Mouse (Mus musculus) midbrain, embryonic 14.5 days (tissue): ENCODE data around the gene Olfml2b. TPM values are rescaled to one million over a fixed set of nuclear protein-coding genes. Genes with fewer than 3 reads are reported as not detected.

Experiments
- ATAC-seq: fragments of 200-750 bp; cut with Nextera tagmentation; 2 replicates; pipeline ENCODE4 v1.8.0; 2017; ENCODE audit warnings: moderate number of reproducible peaks, moderate library complexity; ENCODE audit not compliant: low FRiP score, low TSS enrichment
- DNase-seq: peaks from one replicate; pipeline ENCODE4 v3.0.0-alpha.2; 2015
- H3K27ac ChIP-seq: fragments of 300-500 bp; sonication (generic); replicated peaks from 2 replicates; pipeline ENCODE4 v1.5.1; 2014; ENCODE audit warnings: mild to moderate bottlenecking, low read depth, low read length, moderate library complexity
- H3K27me3 ChIP-seq: fragments of 300-500 bp; sonication (generic); 2 replicates; pipeline ENCODE4 v1.6.1; 2014; ENCODE audit warnings: low read length, control low read depth, mixed read lengths; ENCODE audit not compliant: control insufficient read depth, insufficient read depth
- H3K36me3 ChIP-seq: fragments of 300-500 bp; sonication (generic); 2 replicates; pipeline ENCODE4 v1.6.1; 2014; ENCODE audit warnings: low read length, control low read depth; ENCODE audit not compliant: control insufficient read depth, insufficient read depth
- H3K4me1 ChIP-seq: fragments of 300-500 bp; sonication (generic); 2 replicates; pipeline ENCODE4 v1.6.1; 2014; ENCODE audit warnings: mild to moderate bottlenecking, antibody characterized with exemption, low read length, control low read depth; ENCODE audit not compliant: control insufficient read depth, insufficient read depth
- H3K4me2 ChIP-seq: fragments of 300-500 bp; sonication (generic); 2 replicates; pipeline ENCODE4 v1.6.1; 2014; ENCODE audit warnings: mild to moderate bottlenecking, low read length, moderate library complexity
- H3K4me3 ChIP-seq: fragments of 300-500 bp; sonication (generic); replicated peaks from 2 replicates; pipeline ENCODE4 v1.5.1; 2014; ENCODE audit warnings: low read depth, low read length
- H3K9ac ChIP-seq: fragments of 300-500 bp; sonication (generic); replicated peaks from 2 replicates; pipeline ENCODE4 v1.6.1; 2014; ENCODE audit warnings: mild to moderate bottlenecking, low read length, moderate library complexity
- H3K9me3 ChIP-seq: fragments of 300-500 bp; sonication (generic); 2 replicates; pipeline ENCODE4 v1.6.1; 2016; ENCODE audit warnings: low read length, control low read depth, mixed read lengths; ENCODE audit not compliant: control insufficient read depth
- WGBS: fragments of 180-500 bp; shearing (Covaris S2); extraction: QIAGEN DNeasy Blood & Tissue Kit; methylation state at CpG from one replicate; pipeline ENCODE4 v1.1.7; 2014; 5-methylcytosine and 5-hydroxymethylcytosine counted together
- polyA plus RNA-seq: library from polyadenylated mRNA; unstranded; fragments of >200 nt; fragmentation: Nextera tagmentation; extraction: Ambion mirVana; gene quantifications from 2 replicates; pipeline ENCODE4 v1.2.1, GENCODE M21; 2014

Olfml2b gene
- polyA plus RNA-seq, 1 experiment from 2014 or later: 3.7 TPM

DNA sequence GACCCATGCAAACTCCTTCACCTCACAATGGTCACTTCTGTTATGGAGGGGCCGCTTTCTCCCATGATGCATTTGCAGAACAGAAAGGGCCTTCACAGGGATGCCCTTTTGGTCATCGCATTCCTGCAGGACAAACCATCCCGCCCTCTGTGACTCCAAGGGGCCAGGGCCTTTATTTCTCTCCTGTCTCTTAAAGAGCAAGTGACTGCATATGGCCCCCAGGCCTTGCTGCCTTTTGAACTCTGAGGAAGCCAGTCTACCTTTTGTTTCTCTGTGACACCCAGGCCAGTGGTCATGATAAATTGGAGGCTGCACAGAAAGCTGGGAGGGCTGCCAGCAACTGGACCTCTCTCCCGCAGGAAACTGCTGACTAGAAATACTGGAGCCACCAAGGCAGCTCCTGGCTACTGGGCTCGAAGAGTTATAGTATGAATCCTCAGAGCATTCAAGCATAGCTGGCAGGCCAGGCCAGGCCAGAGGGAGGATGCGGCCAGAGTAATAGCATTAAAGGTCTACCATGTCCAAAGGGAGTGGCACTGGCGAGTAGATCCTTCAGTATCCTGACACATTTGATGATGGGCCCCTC lies 53.5 kb downstream of the Olfml2b start:
- no peak overlapping the region for H3K27ac ChIP-seq
- H3K4me1 ChIP-seq: no peaks in the 10 kb centered on the region
- no peak overlapping the region for H3K4me2 ChIP-seq
- no peak for ATAC-seq
- no peak overlapping the region for H3K4me3 ChIP-seq
- WGBS: 86% methylated on average over 7 of the region's 7 CpGs
- H3K27me3 ChIP-seq: no peaks in the 10 kb centered on the region
- no peaks in the 10 kb centered on the region for H3K36me3 ChIP-seq
- H3K9me3 ChIP-seq: no peaks in the 10 kb centered on the region
- H3K9ac ChIP-seq: no peak overlapping the region
- no peak for DNase-seq

GRCm38 (mm10) chr1:170698771-170699170 lies 54.4 kb downstream of the Olfml2b start:
- Histone ChIP-seq H3K4me2 (no peak overlapping the region), H3K27ac (no peak overlapping the region), H3K9me3 (no peaks in the 10 kb centered on the region), H3K27me3 (no peaks in the 10 kb centered on the region), H3K4me3 (no peak overlapping the region), H3K36me3 (no peaks in the 10 kb centered on the region), H3K4me1 (no peaks in the 10 kb centered on the region), H3K9ac (no peak overlapping the region)
- DNase-seq (no peak), ATAC-seq (no peak)
- WGBS: 79% methylated on average over 3 of the region's 3 CpGs

DNA sequence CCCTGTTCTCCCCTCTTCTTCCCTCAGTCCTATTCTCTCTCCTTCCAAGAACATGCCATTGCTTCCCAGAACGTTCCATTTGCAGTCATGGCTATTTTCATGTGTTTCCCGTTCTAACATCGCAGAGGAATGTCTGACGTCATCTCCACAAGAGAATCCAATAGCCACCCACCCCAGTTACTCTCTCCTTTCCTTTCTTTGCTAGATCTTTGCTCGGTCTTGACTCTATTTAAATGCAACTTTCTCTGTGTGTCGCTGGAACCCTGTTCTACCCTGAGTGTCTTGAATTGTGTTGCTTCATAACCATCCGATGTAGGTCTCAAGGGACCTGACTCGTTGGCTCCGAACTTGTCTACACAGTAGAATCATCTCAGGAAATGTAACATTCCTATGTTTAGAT lies 55.2 kb downstream of the Olfml2b start:
- H3K4me1 ChIP-seq: no peaks in the 10 kb centered on the region
- no peaks in the 10 kb centered on the region for H3K27me3 ChIP-seq
- H3K9me3 ChIP-seq: no peaks in the 10 kb centered on the region
- H3K4me3 ChIP-seq: no peak overlapping the region
- H3K4me2 ChIP-seq: no peak overlapping the region
- no peak overlapping the region for H3K9ac ChIP-seq
- 88% methylated on average over 9 of the region's 9 CpGs for WGBS
- DNase-seq (no peak), ATAC-seq (no peak)
- no peak overlapping the region for H3K27ac ChIP-seq
- H3K36me3 ChIP-seq: no peaks in the 10 kb centered on the region

DNA sequence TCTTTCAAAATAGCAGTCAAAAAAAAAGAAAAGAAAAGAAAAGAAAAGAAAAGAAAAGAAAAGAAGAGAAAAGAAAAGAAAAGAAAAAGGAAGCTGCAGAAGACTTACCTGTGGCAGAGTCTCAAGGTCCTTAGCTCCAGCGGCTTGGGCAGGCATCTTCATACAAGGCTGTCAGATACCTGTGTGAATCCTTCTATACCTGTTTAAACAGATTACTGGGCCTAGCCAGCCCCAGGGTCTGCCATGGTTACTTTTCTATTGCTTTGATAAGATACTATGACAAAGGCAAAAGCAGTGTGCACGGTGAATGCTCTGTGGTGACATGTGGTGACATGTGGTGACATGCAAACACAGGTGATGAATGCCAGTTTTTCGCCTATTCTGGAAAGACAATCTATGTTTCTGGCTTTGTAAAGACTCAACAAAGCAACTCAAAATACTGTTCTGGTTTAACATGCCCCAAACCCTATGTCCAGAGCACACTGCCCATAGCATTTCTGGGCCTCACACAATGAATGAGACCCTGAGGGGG lies 56.2 kb downstream of the Olfml2b start:
- WGBS: 87% methylated on average over 3 of the region's 3 CpGs
- H3K4me1 ChIP-seq: no peaks in the 10 kb centered on the region
- DNase-seq: no peak

DNA sequence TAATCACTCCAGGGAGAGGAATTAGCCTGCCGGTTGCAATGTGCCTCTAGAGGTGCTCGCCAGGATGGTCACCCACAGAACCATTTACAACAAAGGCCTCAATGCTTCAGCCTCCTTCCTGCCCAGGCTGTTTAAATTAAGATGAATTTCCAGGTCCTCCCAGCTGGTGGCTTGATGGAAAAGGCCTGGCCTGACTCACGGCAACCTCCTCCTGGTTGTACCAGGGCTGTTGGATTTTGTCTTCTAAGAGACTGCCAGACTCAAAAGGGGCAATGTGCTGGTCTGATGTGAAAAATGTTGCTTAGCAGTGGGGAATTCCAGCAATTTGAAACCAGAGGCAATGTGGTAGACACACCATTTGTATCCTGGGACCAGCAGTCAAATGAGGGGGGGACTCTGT lies 56.8 kb downstream of the Olfml2b start:
- Histone ChIP-seq H3K27ac (no peak overlapping the region), H3K36me3 (no peaks in the 10 kb centered on the region), H3K4me2 (no peak overlapping the region), H3K4me1 (no peaks in the 10 kb centered on the region), H3K4me3 (no peak overlapping the region), H3K9ac (no peak overlapping the region), H3K27me3 (no peaks in the 10 kb centered on the region), H3K9me3 (no peaks in the 10 kb centered on the region)
- ATAC-seq: no peak
- 72% methylated on average over 3 of the region's 3 CpGs for WGBS
- DNase-seq: no peak

More for the DNA sequence above, 56.2 kb downstream of the Olfml2b start:
- Histone ChIP-seq H3K9ac (no peak overlapping the region), H3K4me3 (no peak overlapping the region), H3K36me3 (no peaks in the 10 kb centered on the region), H3K4me2 (no peak overlapping the region), H3K27me3 (no peaks in the 10 kb centered on the region), H3K27ac (no peak overlapping the region), H3K9me3 (no peaks in the 10 kb centered on the region)
- no peak for ATAC-seq

DNA sequence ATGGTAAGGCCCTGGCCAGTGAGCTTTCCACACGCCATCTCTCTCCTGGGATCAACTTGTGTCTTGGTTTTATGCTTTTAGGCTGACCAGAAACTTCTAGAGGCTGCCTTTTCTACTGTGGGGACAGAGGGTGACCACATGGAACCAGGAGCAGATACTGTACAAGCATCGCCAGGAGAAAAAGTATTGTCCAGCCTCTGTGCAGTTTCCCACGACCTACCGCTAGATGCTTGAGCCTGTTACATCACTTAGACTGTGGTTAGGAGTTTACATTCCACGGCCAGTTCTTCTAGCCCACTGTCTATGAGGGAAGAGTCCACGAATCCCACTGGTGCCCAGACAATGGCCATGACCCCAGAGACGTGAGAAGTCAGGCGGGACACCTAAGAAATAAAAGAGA lies 57.2 kb downstream of the Olfml2b start:
- H3K4me3 ChIP-seq: no peak overlapping the region
- no peak overlapping the region for H3K9ac ChIP-seq
- ATAC-seq (no peak), DNase-seq (no peak)
- no peaks in the 10 kb centered on the region for H3K36me3 ChIP-seq
- no peak overlapping the region for H3K4me2 ChIP-seq
- no peak overlapping the region for H3K27ac ChIP-seq
- 83% methylated on average over 8 of the region's 8 CpGs for WGBS
- no peaks in the 10 kb centered on the region for H3K9me3 ChIP-seq
- no peaks in the 10 kb centered on the region for H3K4me1 ChIP-seq
- H3K27me3 ChIP-seq: no peaks in the 10 kb centered on the region

DNA sequence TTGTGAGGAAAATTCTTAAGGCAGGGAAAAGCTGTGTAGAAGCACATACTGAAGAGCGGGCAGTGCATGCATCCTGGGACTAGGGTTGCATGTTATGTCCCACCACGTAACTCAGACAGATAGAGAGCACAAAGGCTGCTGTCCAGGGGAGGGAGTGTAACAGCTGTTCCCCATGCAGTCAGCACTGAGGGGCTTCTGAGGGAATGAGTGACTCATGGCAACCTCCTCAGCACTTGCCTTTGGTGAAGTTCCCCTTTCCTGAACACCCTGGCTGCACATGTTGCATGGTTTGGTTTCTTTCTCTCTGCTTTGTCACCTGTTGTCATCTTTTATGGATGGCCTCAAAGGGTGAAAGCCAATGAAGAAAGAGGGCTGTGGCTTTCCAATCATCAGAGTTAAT lies 57.9 kb downstream of the Olfml2b start:
- ATAC-seq: no peak
- Histone ChIP-seq H3K4me2 (no peak overlapping the region), H3K9ac (no peak overlapping the region), H3K4me3 (no peak overlapping the region), H3K27ac (no peak overlapping the region), H3K27me3 (no peaks in the 10 kb centered on the region), H3K9me3 (no peaks in the 10 kb centered on the region), H3K4me1 (no peaks in the 10 kb centered on the region), H3K36me3 (no peaks in the 10 kb centered on the region)
- 65% methylated on average over 2 of the region's 2 CpGs for WGBS
- DNase-seq: no peak

DNA sequence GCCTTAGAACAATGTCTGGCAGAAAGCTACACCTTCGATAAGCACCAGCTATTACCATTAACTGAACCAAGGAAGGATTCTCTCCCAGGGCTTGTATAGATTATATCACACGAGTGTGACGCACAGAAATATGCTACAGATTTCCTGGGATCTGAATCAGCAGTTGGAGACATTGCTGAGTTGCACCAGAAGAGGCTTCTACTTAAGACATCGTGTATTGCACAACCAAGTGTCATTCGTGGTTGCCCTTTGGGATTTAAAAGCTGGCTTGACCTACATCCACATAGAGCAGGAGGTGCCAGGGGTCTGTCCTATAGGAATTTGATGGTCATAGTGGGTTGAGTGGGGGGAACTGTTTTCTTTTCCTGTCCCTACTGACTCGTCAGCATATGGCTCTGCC lies 58.6 kb downstream of the Olfml2b start:
- H3K9ac ChIP-seq: no peak overlapping the region
- H3K4me3 ChIP-seq: no peak overlapping the region
- no peaks in the 10 kb centered on the region for H3K27me3 ChIP-seq
- no peaks in the 10 kb centered on the region for H3K9me3 ChIP-seq
- no peaks in the 10 kb centered on the region for H3K36me3 ChIP-seq
- no peak overlapping the region for H3K4me2 ChIP-seq
- no peak for DNase-seq
- no peak overlapping the region for H3K27ac ChIP-seq
- no peak for ATAC-seq
- WGBS: 88% methylated on average over 6 of the region's 6 CpGs
- H3K4me1 ChIP-seq: no peaks in the 10 kb centered on the region

- no peaks in the 10 kb centered on the region for H3K9me3 ChIP-seq
- no peak overlapping the region for H3K4me2 ChIP-seq
- 93% methylated on average over 6 of the region's 6 CpGs for WGBS
- H3K4me1 ChIP-seq: no peaks in the 10 kb centered on the region
- DNase-seq (no peak), ATAC-seq (no peak)
- no peak overlapping the region for H3K4me3 ChIP-seq
- 0 out of 2 replicates have a peak, but pooled peaks cover 3% of the 10 kb centered on the region for H3K36me3 ChIP-seq
- H3K9ac ChIP-seq: no peak overlapping the region
- H3K27ac ChIP-seq: no peak overlapping the region
- H3K27me3 ChIP-seq: no peaks in the 10 kb centered on the region
These were observed 59.8 kb downstream of the Olfml2b start for GRCm38 (mm10) chr1:170704103-170704502.
